Mouse (Mus musculus): ENCODE data around the gene Polr2e.
A peak's percentile ranks its signal among the peaks of the same experiment; 100 is the strongest.

The Polr2e gene

GRCm38 (mm10) chr10:79989272-79989786 is 50.3 kb downstream of the Polr2e start:
- no peak for DNase-seq (ENCODE audit: low spot score in 2 of 2)

DNA sequence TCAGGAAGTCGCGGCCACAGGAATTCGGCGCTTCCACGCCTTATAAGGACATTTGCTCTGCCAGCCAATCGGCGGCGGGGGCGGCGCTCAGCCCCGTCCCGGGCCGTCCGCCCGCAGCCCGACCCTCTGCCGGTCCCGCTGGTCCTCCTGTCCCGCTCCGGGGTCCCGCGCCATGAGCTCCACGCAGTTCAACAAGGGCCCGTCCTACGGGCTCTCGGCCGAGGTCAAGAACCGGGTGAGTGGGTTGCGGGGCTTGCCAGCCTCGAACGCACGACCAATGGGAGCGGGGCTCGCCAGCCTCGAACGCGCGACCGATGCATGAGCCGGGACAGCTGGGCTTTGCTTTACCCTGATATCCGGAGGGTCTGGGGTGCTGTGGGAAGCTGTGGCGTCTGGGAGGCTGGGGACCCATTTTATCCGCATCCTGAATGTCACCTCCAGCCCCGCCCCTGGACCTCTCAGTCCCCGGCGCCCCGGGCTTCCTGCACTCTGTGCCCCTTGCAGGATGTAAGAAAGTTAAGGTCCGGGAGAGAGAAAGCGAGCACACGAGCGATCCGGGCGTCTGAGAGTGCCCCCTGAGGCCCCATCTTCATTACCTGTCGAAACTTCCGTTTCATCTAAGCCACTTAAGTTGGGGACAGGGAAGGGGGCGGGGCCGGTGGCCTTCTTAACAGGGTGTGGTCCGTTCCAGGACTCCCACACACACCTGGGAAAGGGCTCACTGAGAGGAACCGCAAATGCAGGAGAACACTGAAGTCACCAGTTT is 50.9 kb downstream of the Polr2e start, which contains the start of gene Cnn2:
Cnn2 (plus strand) TSS at position 79 of the 766 bp plus-strand sequence.
- no peak for DNase-seq (ENCODE audit: low spot score in 2 of 2)

DNA sequence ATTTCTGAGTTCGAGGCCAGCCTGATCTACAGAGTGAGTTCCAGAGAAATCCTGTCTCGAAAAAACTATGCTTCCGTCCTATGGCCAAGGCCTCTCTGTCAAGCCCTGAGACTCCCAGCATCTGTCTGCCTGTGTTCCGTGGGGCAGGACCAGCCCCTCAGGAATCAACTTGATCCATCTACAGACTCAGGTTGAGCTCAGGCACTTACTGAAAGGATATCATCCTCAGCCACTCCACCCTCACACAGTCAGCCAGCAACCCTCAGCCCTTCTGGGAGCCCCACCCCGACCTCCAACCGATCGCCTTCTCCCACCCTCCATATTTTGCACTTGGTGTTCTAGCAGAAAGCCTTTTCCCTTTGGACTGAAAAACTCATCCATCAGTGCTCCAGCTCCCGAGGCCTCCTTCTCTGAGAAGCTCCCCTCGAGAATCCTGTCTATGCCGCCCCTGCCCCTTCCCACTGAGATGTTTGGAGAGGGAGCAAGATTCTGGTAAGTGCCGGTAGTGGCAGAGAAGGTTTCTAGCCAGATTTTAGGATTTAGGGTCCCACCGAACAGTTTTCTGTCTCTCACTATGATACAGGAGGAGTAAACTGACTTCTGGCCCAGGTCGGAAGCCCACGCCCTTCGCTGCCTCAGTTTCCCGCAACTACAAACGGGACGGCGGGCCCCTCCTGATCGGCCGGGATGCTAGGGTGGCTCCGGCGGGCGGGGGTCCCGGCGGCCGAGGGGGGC is 51.7 kb downstream of the Polr2e start:
- no peak for DNase-seq (ENCODE audit: low spot score in 2 of 2)

GRCm38 (mm10) chr10:79986963-79987362 is 52.6 kb downstream of the Polr2e start:
- DNase-seq (ENCODE audit: low spot score in 2 of 2): peak; percentile 69 to 76

- DNase-seq (ENCODE audit: low spot score in 2 of 2): no peak
These were observed 53.2 kb downstream of the Polr2e start for GRCm38 (mm10) chr10:79986232-79986878.

Measured in frontal cortex, postnatal 14 days (tissue).